Mouse (Mus musculus): ENCODE data around the gene Dhx37.

The Dhx37 gene

DNA sequence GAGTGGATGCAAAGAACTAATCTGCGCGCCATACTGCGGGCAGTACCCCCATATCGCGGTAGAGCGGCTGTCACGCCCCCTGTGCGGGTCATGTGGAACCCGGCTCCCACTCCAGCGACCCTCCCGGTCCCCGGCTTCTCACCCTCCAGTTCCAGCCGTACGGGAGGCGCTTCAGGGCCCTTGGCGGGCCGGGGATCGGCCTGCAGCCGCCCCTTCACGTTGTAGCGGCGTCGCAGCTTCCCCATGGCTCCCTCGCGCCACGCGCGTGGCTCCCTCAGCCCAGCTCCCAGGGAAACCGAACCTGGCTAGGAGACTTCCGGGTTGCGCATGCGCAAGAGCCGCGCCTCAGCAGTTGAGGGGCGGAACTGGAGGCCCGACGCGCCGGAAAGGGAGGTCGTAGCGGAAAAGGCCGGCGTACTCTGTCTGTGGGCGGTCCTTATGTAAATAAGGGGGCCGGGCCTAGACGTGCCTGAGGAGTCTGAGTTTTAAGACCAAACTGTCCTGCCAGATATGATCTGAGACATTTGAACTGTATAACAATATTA, at the start of gene Dhx37:
TSS of gene Dhx37 (minus strand) at position 329 of the 545 bp plus-strand sequence.
- DNase-seq, result peak; percentile 91

DNA sequence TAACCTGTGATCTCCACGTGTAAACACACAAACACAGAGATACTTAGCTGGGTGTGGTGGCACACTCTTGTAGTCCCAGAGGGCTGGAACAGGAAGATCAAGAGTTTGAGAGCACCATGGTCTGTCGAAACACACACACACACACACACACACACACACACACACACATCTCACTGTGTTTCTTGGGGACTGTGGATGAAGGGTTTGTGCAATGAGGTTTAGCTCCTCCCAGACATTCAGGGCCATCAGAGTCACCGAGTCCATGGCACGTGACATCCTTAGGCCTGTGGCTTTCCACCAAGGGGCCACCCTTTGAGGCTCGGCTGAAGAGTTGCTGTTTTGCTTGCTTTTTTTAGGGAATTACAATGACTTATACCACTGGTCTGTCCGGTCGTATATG, 48.6 kb upstream of the Dhx37 start:
- no peak for DNase-seq

DNA sequence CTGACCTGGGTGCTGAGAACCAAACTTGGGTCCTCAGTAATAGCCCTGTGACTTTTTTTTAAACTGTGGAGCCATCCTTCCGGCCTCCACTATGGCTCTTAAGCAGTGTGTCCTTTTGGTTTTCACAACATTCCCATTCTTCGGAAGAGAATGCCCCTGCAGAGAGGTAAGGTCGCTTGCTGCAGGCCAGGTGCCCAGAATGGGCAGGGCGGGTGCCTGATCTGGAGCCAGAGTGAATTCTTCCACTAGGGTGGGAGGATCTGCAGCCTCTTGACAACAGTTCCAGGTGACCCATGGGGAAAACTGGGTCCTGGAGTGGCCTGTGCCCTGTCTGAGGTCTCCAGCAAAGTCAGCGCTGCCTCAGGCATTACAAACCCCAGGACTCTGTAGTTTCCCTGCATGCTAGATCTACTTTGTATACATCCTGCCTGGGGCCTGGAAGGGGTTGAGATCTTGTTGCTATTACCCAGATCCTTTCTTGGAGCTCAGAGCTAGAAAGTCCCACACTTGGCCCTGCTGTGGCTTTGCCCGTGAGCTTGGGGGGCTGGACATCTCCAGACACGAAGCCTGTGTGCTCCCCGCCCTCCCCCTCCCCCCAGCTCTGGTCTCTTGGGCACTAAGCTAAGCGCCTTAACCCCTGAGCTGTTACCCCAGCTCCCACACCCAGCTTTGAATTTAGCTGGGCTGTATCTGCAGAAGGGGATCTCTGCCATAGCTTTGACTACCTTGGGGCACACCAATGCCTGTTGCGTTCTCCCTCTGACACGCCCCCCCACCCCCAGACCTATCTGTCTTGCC, 46.7 kb upstream of the Dhx37 start:
- DNase-seq, result no peak

DNA sequence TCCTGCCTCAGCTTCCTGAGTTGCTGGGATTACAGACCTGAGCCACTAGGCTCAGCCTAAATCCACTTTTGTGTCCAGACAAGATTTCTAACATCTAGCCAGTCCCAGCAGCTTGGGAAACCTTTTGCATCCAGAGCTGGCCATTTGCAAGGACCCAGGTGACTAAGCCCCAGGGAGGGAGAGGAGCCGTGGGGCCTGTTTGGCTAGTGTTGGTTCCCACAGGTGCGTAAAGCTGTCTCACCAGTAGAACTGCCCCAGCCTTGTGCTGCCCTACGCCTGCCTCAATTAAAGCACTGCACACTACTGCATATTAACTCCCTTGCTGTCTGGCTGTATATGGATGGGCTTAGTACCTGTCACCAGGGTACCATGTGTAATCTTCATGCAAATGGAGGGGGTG, 45.5 kb upstream of the Dhx37 start:
- no peak for DNase-seq

DNA sequence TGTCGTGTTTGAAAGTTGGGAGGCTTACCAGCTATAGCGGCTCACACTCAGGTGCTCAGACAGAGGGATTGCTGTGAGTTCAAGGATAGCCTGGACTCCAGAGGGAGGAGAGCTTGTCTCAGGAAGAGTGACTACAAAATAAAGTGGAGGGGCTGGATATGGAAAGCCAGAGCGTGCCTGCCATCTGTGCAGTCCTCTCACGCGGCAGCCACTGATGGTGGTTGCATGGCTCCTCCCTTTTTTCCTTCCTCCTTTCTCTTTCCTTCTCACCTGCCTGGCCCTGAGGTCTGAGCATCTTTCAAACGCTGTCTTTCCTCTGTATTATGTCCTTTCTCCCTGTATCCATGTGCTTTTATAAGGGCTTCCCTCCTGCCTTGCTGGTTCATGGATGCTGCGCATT, 44.1 kb upstream of the Dhx37 start:
- DNase-seq, result no peak

DNA sequence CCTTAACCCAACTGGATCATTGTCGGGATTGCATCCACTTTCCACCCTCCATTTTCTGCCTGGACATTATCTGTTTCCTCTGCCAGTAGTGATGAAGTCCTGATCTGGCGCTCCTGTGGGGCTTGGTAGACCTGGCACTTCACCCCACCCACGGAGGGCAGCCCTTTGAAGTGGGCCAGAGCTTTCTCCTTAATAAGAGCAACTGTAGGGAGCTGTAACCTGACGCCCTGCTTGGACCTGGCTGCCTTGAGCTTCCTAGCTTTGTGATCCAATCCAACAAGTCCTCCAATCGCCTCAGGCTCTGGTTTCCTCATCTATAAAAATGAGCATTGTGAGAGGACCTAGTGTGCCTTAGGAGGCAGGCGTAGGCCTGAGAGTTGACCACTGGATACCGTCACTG, 43.6 kb upstream of the Dhx37 start:
- DNase-seq, result no peak

DNA sequence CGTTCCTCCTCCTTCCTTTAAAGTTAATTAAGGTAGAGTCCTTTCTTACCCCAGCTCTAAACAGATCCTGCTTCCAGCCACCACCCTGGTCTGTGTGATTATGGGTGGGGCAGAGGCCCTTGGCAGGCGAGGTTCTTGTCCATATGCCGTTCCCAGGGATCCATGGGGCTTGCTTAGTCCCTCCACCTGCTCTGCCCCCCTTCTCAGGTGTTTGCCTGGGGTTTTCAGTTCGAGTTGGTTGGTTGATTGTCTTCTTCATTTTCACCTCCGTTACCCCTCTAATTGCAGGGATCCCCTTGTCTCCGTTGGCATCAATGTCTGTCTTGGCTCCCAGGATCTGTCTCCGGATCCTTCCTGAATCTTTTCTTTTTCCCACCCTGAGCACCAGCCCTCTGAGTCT, 42.9 kb upstream of the Dhx37 start:
- DNase-seq, result no peak

DNA sequence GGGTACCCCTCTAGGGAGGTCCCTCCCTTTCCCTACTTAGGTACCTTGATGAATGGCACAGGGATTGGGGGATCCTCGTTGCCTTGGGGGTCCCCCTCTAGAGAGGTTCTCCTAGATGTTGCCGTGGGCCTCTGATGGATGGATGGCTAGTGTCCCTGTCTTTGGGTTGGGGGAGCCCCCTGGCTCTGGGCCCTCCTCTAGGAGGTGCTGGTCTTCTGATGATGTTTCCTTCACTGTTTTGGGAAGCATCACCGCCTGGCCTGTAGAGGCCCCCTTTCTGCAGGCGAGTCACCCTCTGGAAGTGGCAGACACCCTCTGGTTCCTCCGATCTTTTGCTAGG, 42.3 kb upstream of the Dhx37 start:
- peak; percentile 44 for DNase-seq

DNA sequence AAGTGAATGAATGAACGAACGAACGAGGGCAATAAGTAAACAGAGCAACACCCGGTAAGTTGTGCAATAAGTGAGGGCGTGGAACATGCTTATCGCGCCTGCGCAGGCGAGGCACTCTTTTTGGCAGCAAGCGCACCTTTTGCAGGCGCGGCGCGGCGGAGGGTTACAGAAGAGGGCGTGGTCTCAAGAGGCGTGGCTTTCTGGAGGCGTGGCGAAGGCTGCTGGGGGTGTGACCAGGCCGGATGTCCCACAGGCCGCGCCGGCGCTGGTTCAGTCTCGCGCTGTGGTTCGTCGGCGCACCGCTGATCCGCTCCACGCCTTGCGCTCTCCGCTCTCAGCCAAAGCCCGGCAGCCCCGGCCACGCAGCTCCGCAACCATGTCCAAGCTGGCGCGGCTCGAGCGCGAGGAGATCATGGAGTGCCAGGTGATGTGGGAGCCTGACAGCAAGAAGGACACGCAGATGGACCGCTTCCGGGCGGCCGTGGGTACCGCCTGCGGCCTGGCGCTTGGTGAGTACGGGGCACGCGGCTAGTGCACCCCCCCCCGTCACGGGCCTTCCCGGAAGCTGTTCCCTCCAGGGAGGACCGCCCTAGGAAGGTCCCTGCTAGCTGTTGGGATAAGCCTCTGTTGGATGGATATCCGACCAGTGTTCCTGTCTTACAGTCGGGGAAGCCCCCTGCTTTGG, 41.8 kb upstream of the Dhx37 start, which contains the start of gene Aacs:
TSS of gene Aacs (plus strand) at position 214 of the 685 bp plus-strand sequence.
- DNase-seq, result peak; percentile 97

DNA sequence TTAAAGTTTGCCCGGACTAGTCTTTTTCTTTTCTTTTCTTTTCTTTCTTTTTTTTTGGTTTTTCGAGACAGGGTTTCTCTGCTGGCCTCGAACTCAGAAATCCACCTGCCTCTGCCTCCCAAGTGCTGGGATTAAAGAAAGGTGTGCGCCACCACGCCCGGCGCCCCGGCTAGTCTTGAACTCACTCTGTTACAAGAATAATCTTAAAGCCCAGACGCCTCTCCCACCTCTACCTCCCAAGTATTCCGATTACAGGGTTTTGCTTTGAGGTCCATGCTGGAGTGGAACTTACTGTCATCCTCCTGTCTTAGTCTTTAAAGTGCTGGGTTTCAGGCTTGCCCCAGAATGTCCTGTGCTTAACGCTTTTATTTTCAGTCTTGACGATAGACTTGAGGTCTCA, 41.1 kb upstream of the Dhx37 start:
- DNase-seq, result no peak

DNA sequence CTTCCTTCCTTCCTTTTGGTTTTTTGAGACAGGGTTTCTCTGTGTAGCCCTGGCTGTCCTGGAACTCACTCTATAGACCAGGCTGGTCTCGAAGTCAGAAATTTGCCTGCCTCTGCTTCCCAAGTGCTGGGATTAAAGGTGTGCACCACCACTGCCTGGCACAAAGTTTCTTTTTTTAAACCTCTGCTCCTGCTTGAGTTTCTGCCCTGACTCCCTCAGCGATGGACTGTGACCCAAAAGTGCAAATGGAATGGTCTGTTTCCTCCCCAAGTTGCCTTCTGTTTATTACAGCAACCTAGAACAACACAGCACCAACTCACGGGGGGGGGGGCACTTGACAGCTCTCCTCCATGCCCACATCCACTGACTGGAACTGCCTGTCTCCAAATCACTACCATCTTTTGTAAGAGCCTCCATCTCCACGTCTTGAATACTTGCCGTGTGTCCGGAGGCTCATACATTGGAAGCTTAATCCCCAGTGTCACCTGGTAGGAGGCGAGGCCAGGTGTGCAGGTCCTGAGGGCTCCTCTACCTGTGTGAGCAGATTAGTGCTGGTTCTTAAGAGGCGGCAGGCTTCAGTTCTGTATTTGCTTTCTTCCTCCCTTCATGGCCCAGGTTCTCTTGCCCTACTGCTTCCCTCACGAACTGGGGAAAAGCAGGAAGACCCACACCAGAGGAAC, 39.0 kb upstream of the Dhx37 start:
- DNase-seq, result no peak

DNA sequence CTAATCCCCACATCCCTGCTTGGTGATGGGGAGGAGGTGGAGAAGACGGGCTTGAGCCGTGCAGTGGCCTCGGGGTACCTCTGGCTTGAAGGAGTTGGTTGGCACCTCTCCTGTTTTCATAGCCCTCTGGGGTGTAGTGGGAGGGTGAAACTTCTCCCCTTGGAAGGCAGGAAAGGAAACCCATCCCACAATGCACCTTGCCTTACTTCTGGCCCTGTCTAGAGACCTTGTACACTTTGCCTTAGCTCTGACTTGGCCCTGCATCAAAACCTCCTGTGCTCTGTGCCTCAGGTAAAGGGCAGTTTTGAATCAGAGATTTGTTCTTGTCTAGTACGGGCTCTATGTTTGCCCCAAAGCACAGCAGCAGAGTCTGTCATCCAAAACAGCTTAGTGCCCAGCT, 36.8 kb upstream of the Dhx37 start:
- DNase-seq, result peak; percentile 64

DNA sequence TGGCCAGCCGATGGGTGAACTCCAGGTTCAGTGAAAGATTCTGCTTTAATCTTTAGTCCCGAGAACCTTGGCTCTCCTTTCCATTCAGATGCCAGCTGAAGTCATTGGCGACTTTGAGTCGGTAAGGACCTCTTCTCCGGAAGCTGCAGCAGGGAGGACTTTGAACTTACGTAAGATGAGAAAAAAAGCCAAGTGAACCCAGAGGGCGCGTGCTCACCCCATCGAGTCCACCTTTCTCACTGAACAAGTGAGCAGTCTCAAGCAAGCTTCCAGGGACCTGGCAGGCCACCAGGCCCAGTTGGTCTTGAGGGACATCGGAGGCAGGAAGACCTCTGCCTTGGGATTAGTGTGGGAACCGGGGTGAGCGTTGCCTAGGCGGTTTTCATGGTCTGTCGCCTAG, 33.3 kb upstream of the Dhx37 start:
- DNase-seq, result peak; percentile 94

DNA sequence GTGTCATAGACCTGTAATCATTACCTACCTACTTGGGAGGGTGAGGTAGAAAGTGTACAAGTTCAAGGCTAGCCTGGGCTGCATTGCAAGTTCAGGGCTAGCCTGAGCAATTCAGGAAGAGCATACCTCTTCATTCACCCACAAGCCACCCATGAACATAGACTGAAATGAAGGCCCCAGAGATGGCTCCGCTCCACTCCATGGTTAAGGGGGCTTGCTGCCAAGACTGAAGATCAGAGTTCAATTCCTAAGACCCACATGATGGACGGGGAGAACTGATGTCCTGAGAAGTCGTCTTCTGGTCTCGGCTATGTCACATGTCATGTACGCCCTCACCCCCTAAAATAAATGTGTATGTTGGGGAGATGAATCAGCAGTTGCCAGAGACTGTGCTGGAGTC, 32.6 kb upstream of the Dhx37 start:
- DNase-seq, result peak; percentile 50

DNA sequence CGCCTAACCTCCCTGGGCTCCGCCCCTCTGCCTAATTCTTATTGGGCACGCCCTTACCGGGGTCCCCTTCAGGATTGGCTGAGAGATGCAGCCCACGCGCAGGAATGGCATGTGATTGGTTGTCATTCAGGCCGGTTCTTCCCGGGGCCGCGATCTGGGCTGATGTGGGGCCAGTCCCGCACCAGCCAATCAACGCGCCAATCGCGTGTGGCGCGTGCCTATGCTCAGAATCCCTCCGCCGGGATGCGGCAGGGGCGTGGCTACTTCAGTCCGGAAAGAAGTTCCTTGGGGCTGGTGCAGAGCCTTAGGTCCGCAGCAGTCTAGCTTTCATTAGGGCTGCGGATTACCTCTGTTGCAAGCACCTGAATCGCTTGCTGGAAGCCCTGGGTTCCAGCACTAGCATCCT, 31.8 kb upstream of the Dhx37 start:
- DNase-seq, result peak; percentile 99

DNA sequence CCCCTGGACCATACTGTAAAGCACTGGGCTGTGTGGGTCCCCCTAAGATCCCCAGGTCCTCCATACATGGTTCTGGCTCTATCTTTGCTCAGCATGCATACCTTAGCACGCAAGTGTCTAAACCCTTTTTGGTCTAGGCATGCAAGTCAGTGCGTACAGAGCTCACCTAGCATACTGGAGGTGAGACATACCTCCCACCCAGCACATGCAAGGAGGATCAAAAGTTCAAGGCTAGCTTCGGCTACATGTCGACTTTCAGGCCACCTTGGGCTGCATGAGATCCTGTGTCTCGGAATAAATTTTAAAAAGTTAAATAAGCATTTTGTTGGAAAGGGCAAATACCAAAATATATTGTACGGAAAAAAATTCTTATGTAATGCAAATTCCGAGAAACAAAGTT, 31.3 kb upstream of the Dhx37 start:
- no peak for DNase-seq

DNA sequence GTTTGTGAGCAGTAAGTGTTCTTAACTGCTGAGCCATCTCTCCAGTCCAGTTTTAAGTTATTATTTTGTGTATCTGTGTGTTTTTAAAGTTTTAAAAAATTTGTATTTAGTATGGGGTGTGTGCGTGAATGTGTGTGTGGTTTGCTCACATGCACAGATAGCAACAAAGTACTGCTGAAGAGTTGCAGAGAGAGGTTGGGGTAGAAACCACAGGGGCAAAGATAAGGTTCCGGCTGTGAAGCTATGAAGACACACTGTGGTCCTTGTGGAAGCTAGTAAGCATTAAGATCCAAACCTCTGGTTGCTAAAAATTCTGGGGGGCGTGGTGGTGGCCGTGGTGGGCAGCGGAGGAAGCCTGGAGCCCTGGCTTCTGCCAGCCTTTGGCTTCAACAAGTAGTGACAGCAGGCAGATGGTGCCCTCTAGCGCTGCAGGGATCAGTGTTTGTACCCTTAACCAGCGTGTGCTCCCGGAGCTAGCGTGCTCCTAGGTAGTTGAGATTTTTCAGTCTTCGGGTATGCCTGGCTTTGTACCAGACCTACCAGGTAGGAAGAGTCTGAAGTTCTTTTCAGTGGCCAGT, 28.0 kb upstream of the Dhx37 start:
- DNase-seq, result peak; percentile 59

DNA sequence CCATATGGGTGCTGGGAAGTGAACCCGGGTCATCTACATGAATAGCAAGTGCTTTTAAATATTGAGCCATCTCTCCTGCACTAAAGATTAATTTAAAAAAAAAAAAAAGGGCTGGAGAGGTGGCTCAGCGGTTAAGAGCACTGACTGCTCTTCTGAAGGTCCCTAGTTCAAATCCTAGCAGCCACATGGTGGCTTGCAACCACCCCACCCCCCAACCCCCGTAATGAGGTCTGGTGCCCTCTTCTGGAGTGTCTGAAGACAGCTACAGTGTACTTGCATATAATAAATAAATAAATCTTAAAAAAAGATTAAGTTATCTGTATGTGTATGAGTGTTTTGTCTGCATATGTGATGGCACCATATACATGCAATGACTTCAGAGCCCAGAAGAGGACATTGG, 26.7 kb upstream of the Dhx37 start:
- no peak for DNase-seq

DNA sequence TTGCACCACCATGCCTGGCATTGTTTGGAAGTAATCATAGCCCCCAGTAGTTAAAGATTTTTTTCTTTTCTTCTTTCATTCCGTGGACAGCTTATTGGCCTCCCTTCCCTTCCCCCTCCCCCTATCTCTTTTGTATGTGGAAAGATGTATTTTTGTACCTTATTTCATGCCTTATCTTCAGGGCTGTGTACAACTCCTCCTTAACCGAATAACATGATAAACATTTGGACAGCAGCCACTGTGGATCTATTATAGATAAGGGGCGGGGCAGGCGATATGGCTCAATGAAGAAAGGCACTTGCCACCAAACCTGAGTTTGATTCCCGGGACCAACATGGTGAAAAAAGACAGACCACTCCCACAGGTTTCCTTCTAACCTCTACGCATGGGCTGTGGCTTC, 23.6 kb upstream of the Dhx37 start:
- no peak for DNase-seq

DNA sequence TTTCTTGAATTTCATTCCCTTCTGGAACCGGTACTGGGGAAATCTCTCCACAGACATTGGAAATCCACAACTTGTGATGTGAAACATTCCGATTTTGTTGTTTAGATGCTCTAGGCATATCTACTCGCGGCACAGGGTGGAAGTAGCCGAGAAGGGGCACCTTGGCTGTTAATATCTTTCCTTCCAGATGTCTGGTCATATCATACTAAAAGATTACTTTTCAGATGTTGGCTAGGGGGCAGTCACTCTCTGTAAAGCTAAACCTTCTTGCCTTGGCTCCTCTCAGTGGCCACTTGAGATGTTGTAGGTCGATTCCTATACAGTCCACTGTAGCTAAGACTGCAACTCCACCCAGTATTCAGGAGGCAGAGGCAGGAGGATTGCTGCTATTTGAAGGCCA, 22.2 kb upstream of the Dhx37 start:
- DNase-seq, result no peak

DNA sequence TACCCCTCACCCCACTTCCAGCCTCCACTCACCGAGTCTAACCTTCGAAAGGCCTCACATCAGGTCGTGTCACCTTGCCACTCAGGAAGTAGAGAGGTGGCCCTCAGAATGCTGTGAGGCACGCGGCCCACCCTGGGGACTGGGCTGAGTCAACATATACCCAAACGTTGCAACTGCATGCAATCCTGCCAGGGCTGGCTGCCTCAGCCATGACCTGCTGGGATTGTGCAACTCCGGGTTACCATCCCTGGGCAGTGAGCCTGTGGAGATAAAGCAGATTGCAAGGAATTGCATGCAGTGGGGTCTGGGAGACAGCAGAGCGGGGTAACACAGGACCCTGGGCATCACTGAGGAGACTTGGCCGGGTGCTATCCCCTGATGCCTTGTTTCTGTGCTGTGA, 18.7 kb upstream of the Dhx37 start:
- no peak for DNase-seq

DNA sequence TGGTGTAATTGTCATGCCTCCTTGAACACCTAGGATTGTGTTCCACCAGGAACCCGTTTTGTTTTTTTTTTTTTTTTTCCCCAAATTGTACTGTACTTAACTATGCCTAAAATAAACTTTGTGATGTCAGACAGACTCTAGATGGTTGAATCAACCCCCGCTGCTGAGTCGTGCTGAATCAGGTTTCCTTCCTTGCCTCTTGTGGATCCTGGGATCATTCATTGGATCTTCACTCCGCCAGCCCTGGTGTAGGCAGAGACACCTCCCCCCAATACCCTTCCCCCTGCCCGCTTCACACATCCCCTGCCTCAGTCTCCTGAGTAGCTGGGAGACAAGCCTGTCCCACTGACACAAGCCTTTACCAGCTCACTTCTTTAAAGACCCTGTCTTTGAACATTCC, 15.4 kb upstream of the Dhx37 start:
- no peak for DNase-seq

DNA sequence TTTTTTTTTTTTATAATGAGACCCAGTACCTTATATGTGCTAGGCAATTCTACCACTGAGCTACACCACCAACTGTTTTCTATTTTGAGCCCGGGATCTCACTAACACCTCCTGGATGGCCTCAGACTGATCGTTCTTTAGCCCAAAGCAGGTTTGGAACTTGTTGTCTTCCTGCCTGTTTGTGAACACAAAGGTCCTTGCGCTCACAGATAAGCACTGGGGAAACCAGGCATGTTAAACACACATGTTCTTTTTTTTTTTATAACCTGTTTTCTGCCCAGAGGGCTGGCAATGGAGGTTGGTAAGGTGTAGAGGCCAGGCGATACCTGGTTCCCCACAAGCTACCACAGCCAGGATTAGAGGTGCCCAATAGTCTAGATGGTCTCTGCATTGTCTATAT, 14.7 kb upstream of the Dhx37 start:
- no peak for DNase-seq

DNA sequence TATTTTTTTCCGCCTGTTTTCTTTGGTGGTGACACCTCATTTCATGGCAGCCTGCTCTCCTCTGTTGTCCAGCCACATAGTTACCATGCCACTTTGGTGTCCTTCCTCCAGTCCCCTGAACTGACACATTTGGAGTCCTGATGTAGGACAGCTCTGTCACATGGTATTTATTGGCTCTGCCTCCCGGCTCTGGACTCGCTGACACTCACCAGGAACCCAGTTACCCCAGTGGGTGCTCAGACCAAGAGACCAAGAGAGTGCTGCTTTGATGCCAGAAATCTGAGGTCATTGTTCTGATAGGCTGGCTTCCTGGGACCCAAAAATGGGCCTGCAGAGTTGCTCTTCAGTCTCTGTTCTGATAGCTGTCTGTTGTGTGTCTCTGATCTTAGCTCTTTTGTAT, 14.1 kb upstream of the Dhx37 start:
- no peak for DNase-seq
